Mouse (Mus musculus): ENCODE measurements at regions not wholly inside any gene's neighbourhood (a gene's known extent, or its start where the extent isn't known, plus 50 kb on each side); places are given as distances from the start of the nearest gene placed in this dataset.

DNA sequence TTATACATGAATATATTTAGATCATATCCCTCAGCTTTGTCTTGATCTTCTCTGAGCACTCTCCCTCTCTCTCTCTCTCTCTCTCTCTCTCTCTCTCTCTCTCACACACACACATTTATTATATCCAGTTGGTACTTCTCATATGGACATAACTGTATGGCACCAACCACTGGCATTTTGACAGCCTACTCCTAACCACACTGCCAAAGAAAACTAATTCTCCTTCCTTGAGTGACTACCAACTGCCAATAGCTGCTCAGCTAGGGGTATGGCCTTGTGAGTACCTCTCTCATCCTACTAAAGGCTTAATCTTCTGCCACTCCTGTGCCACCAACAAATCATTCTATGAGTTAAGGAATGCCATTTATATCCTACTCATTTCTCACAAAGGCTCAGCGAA, 127.2 kb upstream of the Ptchd4 start:
- H3K9me3 ChIP-seq (replicated peaks; ENCODE audit: insufficient read depth, low read length): no peaks in the 10 kb centered on the region
- TF ChIP-seq GABPA (IDR thresholded peaks at IDR 0.05; ENCODE audit: low read depth, low read length) (no peak), MAX (IDR thresholded peaks at IDR 0.05; ENCODE audit: low read length) (no peak), NELFE (IDR thresholded peaks at IDR 0.05; ENCODE audit: low read depth, low read length) (no peak), ZNF384 (IDR thresholded peaks at IDR 0.05; ENCODE audit: low read depth, low read length) (no peak), TAL1 (IDR thresholded peaks at IDR 0.05; ENCODE audit: low read length) (no peak), GATA1 (IDR thresholded peaks at IDR 0.05; ENCODE audit: low read depth, low read length) (no peak), ELF1 (IDR thresholded peaks at IDR 0.05; ENCODE audit: low read depth, low read length) (no peak), CHD1 (IDR thresholded peaks at IDR 0.05; ENCODE audit: low read depth, low read length) (no peak), JUND (IDR thresholded peaks at IDR 0.05; ENCODE audit: low read depth, low read length) (no peak), POLR2A (IDR thresholded peaks at IDR 0.05; ENCODE audit: control insufficient read depth in 1 of 2, insufficient read depth in 1 of 2, low read depth in 1 of 2, low read length in 2 of 2, poor library complexity in 1 of 2) (no peak), MAFK (IDR thresholded peaks at IDR 0.05; ENCODE audit: borderline replicate concordance, low read depth, low read length) (no peak), UBTF (IDR thresholded peaks at IDR 0.05; ENCODE audit: borderline replicate concordance, insufficient read depth, low read depth, low read length) (no peak), ZMIZ1 (IDR thresholded peaks at IDR 0.05; ENCODE audit: low read depth, low read length) (no peak), TBP (IDR thresholded peaks at IDR 0.05; ENCODE audit: low read depth, low read length) (no peak)
- DNase-seq (ENCODE audit: low read depth, low spot score): no peak
- H3K27ac ChIP-seq (ENCODE audit: control insufficient read depth, low read depth, low read length): no peak overlapping the region
- no peaks in the 10 kb centered on the region for H3K79me2 ChIP-seq (ENCODE audit: control insufficient read depth, insufficient read depth, low read length, poor library complexity)
- no peak overlapping the region for H3K4me3 ChIP-seq (ENCODE audit: control insufficient read depth in 1 of 2, insufficient read depth in 1 of 2, low read depth in 2 of 2, low read length in 2 of 2)
- H3K27me3 ChIP-seq (ENCODE audit: control insufficient read depth in 1 of 2, insufficient read depth in 2 of 2, low read length in 2 of 2): no peaks in the 10 kb centered on the region
- no peaks in the 10 kb centered on the region for H3K36me3 ChIP-seq (ENCODE audit: control insufficient read depth in 1 of 2, insufficient read depth in 2 of 2, low read length in 2 of 2)
- no peaks in the 10 kb centered on the region for H3K4me1 ChIP-seq (ENCODE audit: control insufficient read depth in 1 of 2, insufficient read depth in 2 of 2, low read length in 2 of 2)
- no peak overlapping the region for H3K9ac ChIP-seq (ENCODE audit: control insufficient read depth, low read depth, low read length, poor library complexity, severe bottlenecking)

GRCm38 (mm10) chr17:42190206-42190902, 125.4 kb upstream of the Ptchd4 start:
- H3K4me3 ChIP-seq (ENCODE audit: control insufficient read depth in 1 of 2, insufficient read depth in 1 of 2, low read depth in 2 of 2, low read length in 2 of 2): no peak overlapping the region
- no peaks in the 10 kb centered on the region for H3K27me3 ChIP-seq (ENCODE audit: control insufficient read depth in 1 of 2, insufficient read depth in 2 of 2, low read length in 2 of 2)
- no peak for DNase-seq (ENCODE audit: low read depth, low spot score)
- H3K4me1 ChIP-seq (ENCODE audit: control insufficient read depth in 1 of 2, insufficient read depth in 2 of 2, low read length in 2 of 2): no peaks in the 10 kb centered on the region
- H3K27ac ChIP-seq (ENCODE audit: control insufficient read depth, low read depth, low read length): no peak overlapping the region
- no peaks in the 10 kb centered on the region for H3K79me2 ChIP-seq (ENCODE audit: control insufficient read depth, insufficient read depth, low read length, poor library complexity)
- H3K9me3 ChIP-seq (replicated peaks; ENCODE audit: insufficient read depth, low read length): no peaks in the 10 kb centered on the region
- H3K9ac ChIP-seq (ENCODE audit: control insufficient read depth, low read depth, low read length, poor library complexity, severe bottlenecking): no peak overlapping the region
- no peaks in the 10 kb centered on the region for H3K36me3 ChIP-seq (ENCODE audit: control insufficient read depth in 1 of 2, insufficient read depth in 2 of 2, low read length in 2 of 2)
- TF ChIP-seq EP300 (IDR thresholded peaks at IDR 0.05; ENCODE audit: low read depth in 1 of 2, low read length in 2 of 2) (no peak), POLR2A (IDR thresholded peaks at IDR 0.05; ENCODE audit: control insufficient read depth in 1 of 2, insufficient read depth in 1 of 2, low read depth in 1 of 2, low read length in 2 of 2, poor library complexity in 1 of 2) (no peak)

Measured in MEL (cell line).